Mouse (Mus musculus) skeletal muscle tissue, adult 2 months (tissue): ENCODE results near the gene Olfr907.

ENCODE experiments used
- DNase-seq: peaks from one replicate; pipeline ENCODE4 v3.0.0-alpha.2; 2012; ENCODE audit warnings: low read depth, low spot score

Gene Olfr907

DNA sequence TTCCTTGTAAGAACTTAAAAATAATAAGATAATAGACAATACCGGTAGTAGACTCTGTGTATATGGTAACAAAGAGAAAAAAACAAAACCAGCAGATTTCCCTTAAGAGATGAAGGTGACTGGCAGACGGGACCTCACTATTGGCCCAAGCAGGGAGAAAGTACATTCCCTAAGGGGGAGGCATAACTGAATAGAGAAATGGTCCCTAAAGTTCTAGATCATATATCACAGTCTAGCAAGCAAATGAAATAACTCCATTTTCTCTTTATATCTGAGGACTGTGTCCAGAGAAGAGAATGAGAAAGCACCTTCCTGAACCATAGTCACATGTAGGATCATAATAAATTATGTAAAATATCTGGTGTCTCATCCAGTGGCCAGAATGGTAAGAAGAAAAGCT, at the start of gene Olfr907:
Gene Olfr907 (plus strand): TSS at position 301 of the 400 bp plus-strand sequence.
- DNase-seq = no peak

DNA sequence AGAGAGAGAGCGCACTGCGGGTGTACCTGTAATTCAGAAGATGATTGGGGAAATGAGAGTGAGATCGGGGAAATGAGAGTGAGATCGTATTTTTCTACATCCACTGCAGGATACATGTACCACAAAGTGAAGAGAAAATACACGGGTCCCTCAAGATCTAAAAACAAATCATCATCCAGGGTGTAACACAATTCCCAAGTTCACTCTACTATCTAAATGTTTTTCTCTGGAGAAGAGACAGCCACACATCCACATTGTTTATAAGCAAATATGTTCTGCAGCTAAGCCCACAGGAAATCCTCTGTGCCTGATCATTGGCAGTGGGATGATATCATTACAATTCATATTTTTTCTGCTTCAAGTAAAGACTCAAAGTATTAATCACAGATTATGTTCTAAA, 48.2 kb upstream of the Olfr907 start, which contains the start of gene Olfr902:
Gene Olfr902 (plus strand): TSS at position 301 of the 400 bp plus-strand sequence.
- DNase-seq = no peak

DNA sequence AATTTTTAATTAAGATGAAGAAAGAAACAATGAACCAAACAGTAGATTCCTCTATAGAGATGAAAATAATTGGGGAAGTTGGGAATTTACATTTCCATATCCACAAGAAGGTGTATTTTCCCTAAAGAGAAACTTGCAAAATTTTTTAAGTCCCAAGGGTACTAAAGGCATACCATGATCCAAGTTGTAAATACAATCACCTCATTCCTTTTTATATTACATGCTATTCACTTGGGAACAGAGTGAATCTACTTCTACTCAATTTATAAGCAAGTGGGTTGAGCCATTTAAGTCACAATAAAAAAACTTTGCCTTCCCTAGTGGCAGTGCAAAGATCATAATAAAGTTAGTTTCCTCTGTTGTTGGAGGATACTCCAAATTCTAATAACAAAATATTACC, 32.8 kb upstream of the Olfr907 start, which contains the start of gene Olfr904:
Gene Olfr904 (plus strand): TSS at position 301 of the 400 bp plus-strand sequence.
- DNase-seq = no peak

DNA sequence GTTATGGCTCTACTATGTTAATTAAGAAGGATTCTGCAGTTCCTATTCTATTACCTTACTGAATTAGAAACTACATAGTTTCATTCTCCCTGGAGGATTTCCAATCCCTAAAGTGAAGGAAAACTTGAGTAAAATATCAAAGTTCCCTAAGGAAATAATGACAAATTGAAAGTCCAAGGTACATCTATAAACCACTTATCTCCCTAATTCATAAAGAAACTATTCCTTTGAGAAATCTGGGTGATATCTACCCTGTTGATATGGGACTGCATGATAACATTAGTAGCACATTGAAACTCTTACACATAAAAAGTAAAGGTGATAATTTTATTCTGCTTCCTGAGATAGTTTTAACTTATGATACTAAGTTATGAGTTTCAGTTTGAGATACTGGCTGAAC, 24.8 kb upstream of the Olfr907 start, which contains the start of gene Olfr905:
Gene Olfr905 (plus strand): TSS at position 301 of the 400 bp plus-strand sequence.
- no peak for DNase-seq

DNA sequence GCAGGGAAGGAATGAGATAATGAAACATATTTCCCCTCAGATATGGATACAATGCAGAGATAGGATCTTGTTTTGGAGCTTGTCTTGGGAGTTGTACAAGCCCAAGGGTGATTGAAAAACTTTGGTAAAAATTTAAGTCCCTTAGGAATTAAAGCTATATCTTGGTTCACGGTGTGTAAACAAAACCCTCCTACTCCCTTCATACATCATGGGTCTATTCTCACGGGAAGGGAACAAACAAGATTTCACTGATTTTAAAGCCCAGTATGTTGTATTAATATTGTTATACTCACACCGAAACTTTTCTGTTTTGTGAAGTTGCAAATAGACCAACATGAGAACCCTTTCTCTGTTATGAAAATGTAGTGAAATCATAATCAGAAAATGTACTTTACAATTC, 8.8 kb upstream of the Olfr907 start, which contains the start of gene Olfr906:
Gene Olfr906 (plus strand): TSS at position 301 of the 400 bp plus-strand sequence.
- no peak for DNase-seq

DNA sequence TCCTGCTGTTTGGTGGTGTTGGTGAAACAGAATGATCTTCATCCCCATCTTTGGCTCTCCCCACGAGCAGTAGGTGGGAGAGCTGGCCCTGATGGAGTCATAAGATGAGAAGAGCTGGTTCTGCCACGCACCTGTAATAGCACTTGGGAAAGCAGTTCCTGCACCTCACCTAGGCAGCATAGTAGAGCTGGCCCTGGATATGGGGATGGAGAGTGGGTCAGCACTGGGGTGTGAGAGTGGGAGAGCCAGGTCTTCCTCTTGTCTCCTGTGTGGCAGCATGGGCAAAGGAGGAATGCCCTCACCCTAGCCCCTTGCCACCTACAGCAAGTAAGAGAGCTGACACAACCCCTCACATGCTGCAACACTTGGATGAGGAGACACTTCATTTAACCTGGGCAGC, 16.8 kb downstream of the Olfr907 start:
- no peak for DNase-seq

DNA sequence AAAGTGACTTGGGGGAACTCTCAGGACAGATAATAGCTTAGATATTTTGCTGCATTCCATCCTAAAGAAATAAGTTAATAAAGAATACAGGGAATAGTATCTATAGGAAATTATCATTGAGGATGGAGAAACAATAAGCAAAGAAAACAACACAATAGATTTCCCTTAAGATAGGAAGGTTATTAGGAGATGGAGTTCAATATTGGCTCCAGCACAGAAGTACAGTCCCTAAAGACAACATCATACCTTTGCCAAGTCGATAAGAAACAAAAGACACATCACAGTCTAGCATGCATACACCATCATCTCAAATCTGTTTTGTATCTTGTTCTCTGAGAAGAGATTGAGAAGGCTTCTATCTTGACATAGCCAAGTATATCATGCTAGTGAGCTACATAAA, 25.7 kb downstream of the Olfr907 start, which contains the start of gene Olfr911-ps1:
Gene Olfr911-ps1 (plus strand): TSS at position 301 of the 400 bp plus-strand sequence.
- no peak for DNase-seq

DNA sequence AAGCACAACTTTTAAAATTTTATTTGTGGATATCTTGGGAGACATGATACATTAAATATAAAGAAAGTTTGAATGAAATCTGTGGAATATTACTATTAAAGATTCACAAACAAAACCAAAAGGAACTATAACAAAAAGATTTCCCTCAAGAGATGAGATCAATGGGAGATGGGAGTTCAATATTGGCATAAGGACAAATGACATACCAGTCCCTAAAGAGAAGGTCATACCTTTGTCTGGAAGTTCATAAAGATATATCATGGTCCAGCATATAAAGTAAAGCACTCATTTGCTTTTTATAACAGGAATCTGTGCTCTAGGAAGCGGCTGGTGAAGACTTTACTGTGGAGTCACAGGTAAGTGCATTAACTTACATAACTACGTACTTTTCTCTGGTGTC, 41.9 kb downstream of the Olfr907 start, which contains the start of gene Olfr910:
Gene Olfr910 (plus strand): TSS at position 301 of the 400 bp plus-strand sequence.
- no peak for DNase-seq
